8 mouse cellular contexts compared by ENCODE assay signal in genomic region chrX:140505497-140506238, GRCm38 (mm10). TPM values are rescaled to one million over a fixed set of nuclear protein-coding genes. Genes with fewer than 3 reads are reported as not detected.
DNase-seq lines count a peak whose midpoint lies in the region; ATAC-seq and TF ChIP-seq lines count a peak whose summit lies in the region.

No protein-coding gene starts in this region.

- H3K4me1 ChIP-seq in hindbrain, embryonic 11.5 days (replicated peaks; ENCODE audit: control insufficient read depth, insufficient read depth, low read length), result no peaks in the 10 kb centered on the region
- H3K4me1 ChIP-seq in liver, postnatal 0 days (ENCODE audit: insufficient read depth), result peaks cover 24% of the 10 kb centered on the region

- DNase-seq in embryo, embryonic 11 days, result peak; percentile 30
- DNase-seq in embryo, embryonic 9.5 days (ENCODE audit: extremely low spot score), result no peak
- peak; percentile 26 for DNase-seq in hindbrain, embryonic 11.5 days (ENCODE audit: low spot score)
- DNase-seq in liver, postnatal 0 days, result peak; percentile 82
- peak; percentile 73 for DNase-seq in skeletal muscle tissue, adult 2 months (ENCODE audit: low read depth, low spot score)
- no peak for DNase-seq in embryo, embryonic 10.5 days (ENCODE audit: low spot score)

- TF ChIP-seq EP300 in liver, postnatal 0 days (IDR thresholded peaks at IDR 0.05; ENCODE audit: low read depth), result peak; percentile 89

- WGBS in hindbrain, embryonic 11.5 days, result 46% methylated on average over 15 of the region's 15 CpGs
- 37% methylated on average over 15 of the region's 15 CpGs for WGBS in liver, postnatal 0 days (ENCODE audit: insufficient replicate concordance)

- no peaks in the 10 kb centered on the region for H3K36me3 ChIP-seq in hindbrain, embryonic 11.5 days (ENCODE audit: control insufficient read depth, insufficient read depth, low read length)
- no peaks in the 10 kb centered on the region for H3K36me3 ChIP-seq in liver, postnatal 0 days (replicated peaks; ENCODE audit: insufficient read depth, low read length)

- H3K4me2 ChIP-seq in hindbrain, embryonic 11.5 days (replicated peaks; ENCODE audit: low read depth, low read length), result no peak overlapping the region
- H3K4me2 ChIP-seq in liver, postnatal 0 days (ENCODE audit: low read depth, low read length), result peak overlapping the region; percentile 48

- peaks cover 2% of the 10 kb centered on the region for H3K27me3 ChIP-seq in hindbrain, embryonic 11.5 days (ENCODE audit: control insufficient read depth, insufficient read depth, low read length)
- no peaks in the 10 kb centered on the region for H3K27me3 ChIP-seq in liver, postnatal 0 days (ENCODE audit: insufficient read depth, low read length)

- no peaks in the 10 kb centered on the region for H3K9me3 ChIP-seq in hindbrain, embryonic 11.5 days (ENCODE audit: control insufficient read depth, low read length)
- no peaks in the 10 kb centered on the region for H3K9me3 ChIP-seq in liver, postnatal 0 days (ENCODE audit: low read length)

- ATAC-seq in CD4-positive, CD25-positive, alpha-beta regulatory T cell, adult 4 months, result peak; percentile 88
- ATAC-seq in common myeloid progenitor, adult 5-6 weeks (replicated peaks; ENCODE audit: low read depth, poor library complexity, severe bottlenecking), result peak; percentile 82
- peak; percentile 78 for ATAC-seq in hindbrain, embryonic 11.5 days (ENCODE audit: low FRiP score)
- peak; percentile 93 for ATAC-seq in liver, postnatal 0 days

- no peak overlapping the region for H3K4me3 ChIP-seq in hindbrain, embryonic 11.5 days (ENCODE audit: low read depth, low read length)
- H3K4me3 ChIP-seq in liver, postnatal 0 days (ENCODE audit: low read depth, low read length), result no peak overlapping the region

- TF ChIP-seq CTCF in liver, postnatal 0 days (IDR thresholded peaks at IDR 0.05; ENCODE audit: low read depth), result no peak

- H3K27ac ChIP-seq in hindbrain, embryonic 11.5 days (ENCODE audit: low read depth, low read length), result no peak overlapping the region
- H3K27ac ChIP-seq in liver, postnatal 0 days (ENCODE audit: low read depth), result peak overlapping the region; percentile 73

- no peak overlapping the region for H3K9ac ChIP-seq in hindbrain, embryonic 11.5 days (ENCODE audit: low read depth, low read length)
- no peak overlapping the region for H3K9ac ChIP-seq in liver, postnatal 0 days (replicated peaks)

RNA-seq across cellular contexts. Expression of gene Prps1, which starts 49.3 kb away (rescaled TPM):
- polyA plus RNA-seq in CD4-positive, CD25-positive, alpha-beta regulatory T cell, adult 4 months (2017; shearing (Covaris generic)), result 10 to 100 TPM; 43.8 to 45.7 TPM
- total RNA-seq in common myeloid progenitor, adult 5-6 weeks (2017), result 64.7 and 68.9 TPM in 2 replicates
- 81.9 and 88.2 TPM in 2 replicates for polyA plus RNA-seq in hindbrain, embryonic 11.5 days (2014; fragmentation: Nextera tagmentation; extraction: Ambion mirVana)
- polyA plus RNA-seq in liver, postnatal 0 days (2015; fragmentation: Nextera tagmentation; extraction: Ambion mirVana), result 19.2 and 20.2 TPM in 2 replicates

Comparison
In these comparisons a context has a peak if more than half of its experiments do, and no peak if none do; other contexts are left out.
1. DNase-seq: peak in embryo, embryonic 11 days (single experiment), hindbrain, embryonic 11.5 days (single experiment), liver, postnatal 0 days (single experiment) and skeletal muscle tissue, adult 2 months (single experiment); none in embryo, embryonic 9.5 days (single experiment) and embryo, embryonic 10.5 days (single experiment).
2. Peak in every context shown above with its lines, with median percentiles within 50 percentile points of each other: ATAC-seq.